Mouse (Mus musculus): ENCODE measurements at regions not wholly inside any gene's neighbourhood (a gene's known extent, or its start where the extent isn't known, plus 50 kb on each side); places are given as distances from the start of the nearest gene placed in this dataset.

GRCm38 (mm10) chr12:79998788-79999187 lies 114.0 kb downstream of the Zfp36l1 start:
- Histone ChIP-seq H3K4me2 (no peak overlapping the region), H3K27me3 (no peaks in the 10 kb centered on the region), H3K9me3 (no peaks in the 10 kb centered on the region), H3K4me1 (replicated peaks) (peaks cover 16% of the 10 kb centered on the region), H3K36me3 (no peaks in the 10 kb centered on the region), H3K4me3 (no peak overlapping the region), H3K27ac (replicated peaks) (no peak overlapping the region), H3K9ac (no peak overlapping the region)
- 80% methylated on average over 5 of the region's 5 CpGs for WGBS
- ATAC-seq (ENCODE audit: low read depth): no peak

- no peak overlapping the region for H3K27ac ChIP-seq (replicated peaks)
- no peaks in the 10 kb centered on the region for H3K9me3 ChIP-seq
- peaks cover 16% of the 10 kb centered on the region for H3K4me1 ChIP-seq (replicated peaks)
- no peak for ATAC-seq (ENCODE audit: low read depth)
- H3K9ac ChIP-seq: no peak overlapping the region
- no peak overlapping the region for H3K4me2 ChIP-seq
- 94% methylated on average over 2 of the region's 2 CpGs for WGBS
- no peaks in the 10 kb centered on the region for H3K27me3 ChIP-seq
- no peaks in the 10 kb centered on the region for H3K36me3 ChIP-seq
- no peak overlapping the region for H3K4me3 ChIP-seq
Measured at GRCm38 (mm10) chr12:79998339-79998738, 114.5 kb downstream of the Zfp36l1 start.

- Histone ChIP-seq H3K27me3 (no peaks in the 10 kb centered on the region), H3K9me3 (no peaks in the 10 kb centered on the region), H3K4me2 (no peak overlapping the region), H3K27ac (replicated peaks) (no peak overlapping the region), H3K4me1 (replicated peaks) (peaks cover 9% of the 10 kb centered on the region; the same call in 1 of the 2 replicates), H3K9ac (no peak overlapping the region), H3K36me3 (no peaks in the 10 kb centered on the region), H3K4me3 (no peak overlapping the region)
- ATAC-seq (ENCODE audit: low read depth): no peak
- 63% methylated on average over 4 of the region's 4 CpGs for WGBS
Measured at GRCm38 (mm10) chr12:79997201-79997600, 115.6 kb downstream of the Zfp36l1 start.

GRCm38 (mm10) chr12:79995521-79996094 lies 117.2 kb downstream of the Zfp36l1 start:
- no peaks in the 10 kb centered on the region for H3K9me3 ChIP-seq
- peaks cover 18% of the 10 kb centered on the region for H3K4me1 ChIP-seq (replicated peaks)
- no peaks in the 10 kb centered on the region for H3K36me3 ChIP-seq
- no peak overlapping the region for H3K4me2 ChIP-seq
- no peak overlapping the region for H3K9ac ChIP-seq
- H3K27me3 ChIP-seq: no peaks in the 10 kb centered on the region
- WGBS: 87% methylated on average over 4 of the region's 4 CpGs
- H3K27ac ChIP-seq (replicated peaks): no peak overlapping the region
- H3K4me3 ChIP-seq: no peak overlapping the region
- no peak for ATAC-seq (ENCODE audit: low read depth)

- ATAC-seq (ENCODE audit: low read depth): 0 out of 2 replicates have a peak, but pooled peaks have one; percentile 60
- H3K9ac ChIP-seq: no peak overlapping the region
- no peak overlapping the region for H3K4me3 ChIP-seq
- no peaks in the 10 kb centered on the region for H3K27me3 ChIP-seq
- no peaks in the 10 kb centered on the region for H3K9me3 ChIP-seq
- peaks cover 34% of the 10 kb centered on the region for H3K4me1 ChIP-seq (replicated peaks)
- 70% methylated on average over 5 of the region's 5 CpGs for WGBS
- H3K36me3 ChIP-seq: no peaks in the 10 kb centered on the region
- H3K4me2 ChIP-seq: no peak overlapping the region
- peak overlapping the region; percentile 70 for H3K27ac ChIP-seq (replicated peaks)
Measured at GRCm38 (mm10) chr12:79993821-79994571, 118.8 kb downstream of the Zfp36l1 start.

GRCm38 (mm10) chr12:79991279-79991678 lies 121.5 kb downstream of the Zfp36l1 start:
- H3K4me2 ChIP-seq: no peak overlapping the region
- H3K27me3 ChIP-seq: no peaks in the 10 kb centered on the region
- no peaks in the 10 kb centered on the region for H3K36me3 ChIP-seq
- peaks cover 43% of the 10 kb centered on the region for H3K4me1 ChIP-seq (replicated peaks)
- no peak for ATAC-seq (ENCODE audit: low read depth)
- H3K27ac ChIP-seq (replicated peaks): peak overlapping the region; percentile 77
- H3K4me3 ChIP-seq: no peak overlapping the region
- no peaks in the 10 kb centered on the region for H3K9me3 ChIP-seq
- WGBS: 38% methylated on average over 5 of the region's 5 CpGs
- no peak overlapping the region for H3K9ac ChIP-seq

- Histone ChIP-seq H3K27me3 (no peaks in the 10 kb centered on the region), H3K27ac (replicated peaks) (peak overlapping the region; percentile 77), H3K9ac (no peak overlapping the region), H3K4me2 (no peak overlapping the region), H3K9me3 (no peaks in the 10 kb centered on the region), H3K4me3 (no peak overlapping the region), H3K4me1 (replicated peaks) (peaks cover 48% of the 10 kb centered on the region), H3K36me3 (no peaks in the 10 kb centered on the region)
- ATAC-seq (ENCODE audit: low read depth): peak; percentile 45; the same call in 1 of the 2 replicates
- 31% methylated on average over 4 of the region's 4 CpGs for WGBS
Measured at GRCm38 (mm10) chr12:79990751-79991150, 122.1 kb downstream of the Zfp36l1 start.

- H3K4me1 ChIP-seq (replicated peaks): peaks cover 45% of the 10 kb centered on the region
- peak overlapping the region; percentile 22; the same call in 1 of the 2 replicates for H3K9ac ChIP-seq
- H3K27me3 ChIP-seq: no peaks in the 10 kb centered on the region
- no peak overlapping the region for H3K4me2 ChIP-seq
- peak; percentile 42; the same call in 1 of the 2 replicates for ATAC-seq (ENCODE audit: low read depth)
- H3K9me3 ChIP-seq: no peaks in the 10 kb centered on the region
- no peaks in the 10 kb centered on the region for H3K36me3 ChIP-seq
- 54% methylated on average over 9 of the region's 9 CpGs for WGBS
- H3K4me3 ChIP-seq: no peak overlapping the region
- peak overlapping the region; percentile 77 for H3K27ac ChIP-seq (replicated peaks)
Measured at GRCm38 (mm10) chr12:79989582-79990110, 123.2 kb downstream of the Zfp36l1 start.

- 0 out of 2 replicates have a peak overlapping the region, but pooled peaks have one; percentile 22 for H3K9ac ChIP-seq
- ATAC-seq (ENCODE audit: low read depth): peak; percentile 45; the same call in 1 of the 2 replicates
- no peaks in the 10 kb centered on the region for H3K9me3 ChIP-seq
- H3K4me1 ChIP-seq (replicated peaks): peaks cover 50% of the 10 kb centered on the region
- no peak overlapping the region for H3K4me3 ChIP-seq
- WGBS: 78% methylated on average over 11 of the region's 11 CpGs
- no peak overlapping the region for H3K4me2 ChIP-seq
- no peaks in the 10 kb centered on the region for H3K36me3 ChIP-seq
- H3K27me3 ChIP-seq: no peaks in the 10 kb centered on the region
- H3K27ac ChIP-seq (replicated peaks): peak overlapping the region; percentile 77
Measured at GRCm38 (mm10) chr12:79988401-79989358, 124.1 kb downstream of the Zfp36l1 start.

- Histone ChIP-seq H3K4me2 (no peak overlapping the region), H3K27ac (replicated peaks) (0 out of 2 replicates have a peak overlapping the region, but pooled peaks have one; percentile 19), H3K9ac (no peak overlapping the region), H3K9me3 (no peaks in the 10 kb centered on the region), H3K4me1 (replicated peaks) (peaks cover 49% of the 10 kb centered on the region), H3K4me3 (no peak overlapping the region), H3K36me3 (no peaks in the 10 kb centered on the region), H3K27me3 (no peaks in the 10 kb centered on the region)
- ATAC-seq (ENCODE audit: low read depth): no peak
- WGBS: 60% methylated on average over 9 of the region's 9 CpGs
Measured at GRCm38 (mm10) chr12:79986241-79986976, 126.4 kb downstream of the Zfp36l1 start.

Data from neural tube, embryonic 13.5 days (tissue).